Mouse (Mus musculus) heart, adult 18-20 months (tissue): ENCODE measurements around the gene Plin1. TPM values are rescaled to one million over a fixed set of nuclear protein-coding genes. Genes with fewer than 3 reads are reported as not detected.

ENCODE experiments used
- DNase-seq, 2 experiments: peaks; one replicate each; pipeline ENCODE4 v3.0.0; 2021 to 2022; ENCODE audit warnings: mixed read lengths in 1 of 2
- total RNA-seq, 2 experiments: library from RNA; stranded (reverse); gene quantifications; 2 replicates each; pipeline ENCODE4 v1.2.3; 2021

The Plin1 gene
- total RNA-seq, 2 experiments from 2014 or later, result 9.4 to 52.1 TPM

GRCm38 (mm10) chr7:79736511-79736910, 3.8 kb upstream of the Plin1 start:
- DNase-seq, result no peak

- peak; percentile 76 to 86 for DNase-seq
These were observed 1.9 kb upstream of the Plin1 start for GRCm38 (mm10) chr7:79734563-79734962.

GRCm38 (mm10) chr7:79731438-79731837, 1.3 kb downstream of the Plin1 start:
- DNase-seq, result no peak

- DNase-seq, result no peak
These were observed 2.8 kb downstream of the Plin1 start for GRCm38 (mm10) chr7:79729743-79730370.

- peak; percentile 45 to 83 for DNase-seq
These were observed 3.5 kb downstream of the Plin1 start for GRCm38 (mm10) chr7:79729169-79729568.

- DNase-seq, result peak; percentile 67 to 78
These were observed 4.5 kb downstream of the Plin1 start for GRCm38 (mm10) chr7:79728219-79728618.

- DNase-seq, result peak; percentile 47 to 76
These were observed 5.6 kb downstream of the Plin1 start for GRCm38 (mm10) chr7:79727091-79727490.

GRCm38 (mm10) chr7:79721386-79721977, 11.2 kb downstream of the Plin1 start:
- DNase-seq, result peak; percentile 67 to 70

GRCm38 (mm10) chr7:79715187-79715981, 17.3 kb downstream of the Plin1 start, which contains the start of gene Kif7:
Gene Kif7, minus strand, starts transcription at chr7:79715720.
- peak; percentile 84 to 88 for DNase-seq

GRCm38 (mm10) chr7:79710831-79711230, 21.9 kb downstream of the Plin1 start:
- DNase-seq, result no peak

- DNase-seq, result no peak
These were observed 22.5 kb downstream of the Plin1 start for GRCm38 (mm10) chr7:79710130-79710607.

- DNase-seq, result no peak
These were observed 27.5 kb downstream of the Plin1 start for GRCm38 (mm10) chr7:79705210-79705609.

GRCm38 (mm10) chr7:79702755-79703154, 29.9 kb downstream of the Plin1 start:
- DNase-seq, result no peak

GRCm38 (mm10) chr7:79696495-79696894, 36.2 kb downstream of the Plin1 start:
- no peak for DNase-seq

GRCm38 (mm10) chr7:79680231-79680630, 52.5 kb downstream of the Plin1 start:
- DNase-seq, result no peak

GRCm38 (mm10) chr7:79679186-79679585, 53.5 kb downstream of the Plin1 start:
- no peak for DNase-seq

- no peak for DNase-seq
These were observed 61.7 kb downstream of the Plin1 start for GRCm38 (mm10) chr7:79670900-79671604.

Other genes starting within 250 kb of the Plin1 start
- not detected for gene Rhcg, start 115.2 kb downstream of the Plin1 start, total RNA-seq
- under 1 TPM; 0.10 TPM for gene Ticrr, start 72.7 kb downstream of the Plin1 start, total RNA-seq
- gene Kif7, start 17.2 kb downstream of the Plin1 start, total RNA-seq, result 1 to 10 TPM in 1 of 2 experiments, under 1 TPM in 1; 0.82 to 1.1 TPM
- 10 to 100 TPM; 18.0 to 21.4 TPM for gene Pex11a, start 10.2 kb upstream of the Plin1 start, total RNA-seq
- gene Wdr93, start 10.3 kb upstream of the Plin1 start, total RNA-seq, result under 1 TPM; 0.22 to 0.41 TPM
- gene Mesp1, start 60.9 kb upstream of the Plin1 start, total RNA-seq, result not detected
- gene Mesp2, start 77.8 kb upstream of the Plin1 start, total RNA-seq, result under 1 TPM in 1 of 2 experiments, not detected in 1; 0.12 TPM
- gene Anpep, start 128.2 kb upstream of the Plin1 start, total RNA-seq, result 10 to 100 TPM; 10.5 to 13.0 TPM
- 10 to 100 TPM; 24.7 to 25.7 TPM for gene Ap3s2, start 187.7 kb upstream of the Plin1 start, total RNA-seq
- gene Arpin, start 202.5 kb upstream of the Plin1 start, total RNA-seq, result 10 to 100 TPM in 1 of 2 experiments, 1 to 10 TPM in 1; 9.7 to 10.6 TPM